ENCODE assay signal across 9 mouse cellular contexts in the genomic region with DNA sequence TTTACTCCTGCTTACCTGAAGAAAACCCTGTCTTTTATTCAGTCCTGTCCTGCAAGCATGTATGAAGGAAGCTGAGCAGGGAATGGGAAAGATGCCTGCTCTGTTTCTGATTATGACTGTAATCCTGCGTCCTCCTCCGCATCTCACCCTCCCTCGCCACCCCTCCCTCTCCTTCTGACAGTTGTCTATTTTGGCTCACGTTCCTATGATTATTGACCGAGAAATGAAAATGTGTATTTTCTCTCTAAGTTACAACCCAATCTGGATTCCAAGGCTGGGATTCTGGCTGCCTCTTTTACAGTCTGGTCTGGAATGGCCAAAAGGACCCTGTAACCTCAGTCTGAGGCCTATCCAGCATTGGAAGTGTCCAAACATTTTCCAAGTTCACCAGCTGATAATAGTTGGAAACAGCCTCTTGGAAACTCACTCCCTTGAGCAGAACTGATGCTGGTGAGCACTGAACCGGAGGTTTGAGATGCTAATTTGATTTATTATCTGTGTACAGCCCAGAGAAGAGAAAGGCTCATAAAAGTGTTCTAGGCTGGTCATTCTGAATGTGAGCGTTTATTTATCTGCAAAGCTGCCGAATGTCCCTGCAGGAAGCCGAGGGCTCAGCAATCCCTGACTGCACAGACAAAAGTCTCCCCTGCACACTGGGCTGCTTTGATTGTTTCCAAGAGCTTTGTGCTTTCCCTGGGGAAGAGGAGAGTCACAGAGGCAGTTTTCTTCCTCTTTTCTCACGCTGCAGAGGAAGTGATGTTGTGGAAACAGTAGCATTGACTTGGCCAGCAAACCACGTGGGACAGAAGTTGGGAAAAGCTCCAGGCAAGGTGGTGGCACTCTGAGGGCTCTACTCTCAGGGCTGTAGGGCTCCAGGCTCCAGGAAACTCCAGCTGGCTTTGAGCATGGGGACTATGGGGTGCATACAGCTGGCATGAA. TPM values are rescaled to one million over a fixed set of nuclear protein-coding genes. Genes with fewer than 3 reads are reported as not detected.
DNase-seq lines count a peak whose midpoint lies in the region; ATAC-seq and TF ChIP-seq lines count a peak whose summit lies in the region.
"Had no signal": no experiment of that assay in that cellular context is flagged by ENCODE, and none has a peak within 500 bp of the region (broad histone marks: within the 10 kb centered on the region; RNA-seq: fewer than 3 reads in every experiment).

No protein-coding gene starts in this region.

- 46% methylated on average over 11 of the region's 11 CpGs for WGBS in heart, embryonic 14.5 days

- no peaks in the 10 kb centered on the region for H3K36me3 ChIP-seq in CH12.LX (replicated peaks in 1 of 2; ENCODE audit: control insufficient read depth in 1 of 2, insufficient read depth in 1 of 2, low read length in 1 of 2)
- no peaks in the 10 kb centered on the region for H3K36me3 ChIP-seq in heart, embryonic 14.5 days (ENCODE audit: control insufficient read depth, insufficient read depth, low read length)

- no peak for TF ChIP-seq EP300 in CH12.LX (IDR thresholded peaks at IDR 0.05; ENCODE audit: low read length)

- no peak for TF ChIP-seq CTCF in CH12.LX (conservative IDR thresholded peaks at IDR 0.05 in 1 of 2, IDR thresholded peaks at IDR 0.05 in 1 of 2; ENCODE audit: low read depth in 2 of 2, low read length in 2 of 2)

- in situ Hi-C loops in CH12.LX (cut with MboI; ENCODE audit: low pct_ligation_motif_present, low pct_unique_long_range_greater_than_20kb, low sequenced_read_pairs), result no loop called here

- no peaks in the 10 kb centered on the region for H3K27me3 ChIP-seq in CH12.LX (replicated peaks)
- no peaks in the 10 kb centered on the region for H3K27me3 ChIP-seq in heart, embryonic 14.5 days (ENCODE audit: control insufficient read depth, insufficient read depth, low read length)

- H3K79me2 ChIP-seq in CH12.LX (replicated peaks; ENCODE audit: control insufficient read depth, extremely low read depth, insufficient read depth, poor library complexity, severe bottlenecking), result no peaks in the 10 kb centered on the region

- no peak for TF ChIP-seq POLR2A in CH12.LX (IDR thresholded peaks at IDR 0.05; ENCODE audit: low read depth, low read length)

- no peak for TF ChIP-seq RAD21 in CH12.LX (IDR thresholded peaks at IDR 0.05; ENCODE audit: low read depth, low read length)

- peaks cover 4% of the 10 kb centered on the region for H3K9me3 ChIP-seq in CH12.LX (replicated peaks; ENCODE audit: low read length)
- H3K9me3 ChIP-seq in heart, embryonic 14.5 days (ENCODE audit: control insufficient read depth, low read length), result no peaks in the 10 kb centered on the region

- dilution Hi-C loops in CH12.LX (cut with MboI; ENCODE audit: extremely low pct_ligation_motif_present, extremely low pct_unique_long_range_greater_than_20kb, low sequenced_read_pairs), result no loop called here

- no peak overlapping the region for H3K9ac ChIP-seq in CH12.LX (ENCODE audit: insufficient read depth, low read depth)
- no peak overlapping the region for H3K9ac ChIP-seq in heart, embryonic 14.5 days (ENCODE audit: low read length)

- no peak overlapping the region for H3K27ac ChIP-seq in CH12.LX (ENCODE audit: insufficient read depth, low read depth)
- H3K27ac ChIP-seq in heart, embryonic 14.5 days (replicated peaks in 1 of 2; ENCODE audit: control insufficient read depth in 1 of 2, insufficient read depth in 1 of 2, low read depth in 2 of 2, low read length in 2 of 2), result peak overlapping the region; percentile 41 to 73

- peaks cover 3 to 8% of the 10 kb centered on the region in 2 experiments; a peak in 3 of 4 replicates for H3K4me1 ChIP-seq in CH12.LX (ENCODE audit: control insufficient read depth in 1 of 2, insufficient read depth in 2 of 2)
- H3K4me1 ChIP-seq in heart, embryonic 14.5 days (ENCODE audit: control insufficient read depth in 2 of 2, insufficient read depth in 2 of 2, low read length in 2 of 2), result no peaks in the 10 kb centered on the region

- DNase-seq in CH12.LX (ENCODE audit: extremely low read depth) (no peak), NIH3T3 (ENCODE audit: low read depth) (peak; percentile 76)
- DNase-seq in kidney, postnatal 25 days, result peak; percentile 34 to 59
- DNase-seq in layer of hippocampus, adult 9-11 months, result no peak
- no peak for DNase-seq in left cerebral cortex, adult 8-10 months (ENCODE audit: low spot score in 2 of 2)
- no peak for DNase-seq in cerebellum, adult 11-12 months
- DNase-seq: thymus, postnatal 14 days had no signal

- peak; percentile 59 for ATAC-seq in heart, embryonic 14.5 days (ENCODE audit: insufficient number of reproducible peaks, insufficient read depth, low FRiP score, low read depth)
- no peak for ATAC-seq in cerebellum, adult (ENCODE audit: insufficient number of reproducible peaks, low FRiP score, low TSS enrichment)

- no peak overlapping the region for H3K4me2 ChIP-seq in CH12.LX (ENCODE audit: insufficient read depth, low read depth, poor library complexity, severe bottlenecking)
- no peak overlapping the region for H3K4me2 ChIP-seq in heart, embryonic 14.5 days (ENCODE audit: low read length)

- H3K4me3 ChIP-seq in CH12.LX (replicated peaks in 1 of 3; ENCODE audit: low read depth in 2 of 3, low read length in 2 of 3, poor library complexity in 1 of 3), result no peak overlapping the region
- H3K4me3 ChIP-seq in heart, embryonic 14.5 days (ENCODE audit: control insufficient read depth in 1 of 2, insufficient read depth in 1 of 2, low read depth in 1 of 2, low read length in 2 of 2), result no peak overlapping the region

TF ChIP-seq in CH12.LX, 34 proteins besides CTCF, POLR2A, EP300 and RAD21:
- TF ChIP-seq MAX (IDR thresholded peaks at IDR 0.05; ENCODE audit: low read length), result 0 out of 2 replicates have a peak, but pooled peaks have one; percentile 20
- TF ChIP-seq E2F4 (IDR thresholded peaks at IDR 0.05; ENCODE audit: insufficient replicate concordance, low read depth, low read length), result no peak
TF ChIP-seq in CH12.LX: peak in this region for 1.

RNA-seq across cellular contexts. Expression of a gene that starts 4.7 kb away (rescaled TPM):
- total RNA-seq in CH12.LX (2012; rRNA removed), result 40.0 and 41.1 TPM in 2 replicates
- total RNA-seq in CH12.LX (2014; rRNA removed), result 14.3 and 14.6 TPM in 2 replicates
- polyA plus RNA-seq in CH12.LX (2012; ENCODE audit: insufficient read length, low read depth), result 29.6 and 33.8 TPM in 2 replicates
- polyA plus RNA-seq in heart, embryonic 14.5 days (2014; fragmentation: Nextera tagmentation; extraction: Ambion mirVana), result 17.0 and 17.7 TPM in 2 replicates
- 10 to 100 TPM; 27.1 to 32.2 (median 27.4) TPM for total RNA-seq in left cerebral cortex, adult 8-10 months (2022)

Comparison
In these comparisons a context has a peak if more than half of its experiments do, and no peak if none do; other contexts are left out.
1. DNase-seq: peak in NIH3T3 (single experiment) and kidney, postnatal 25 days (2 of 2); none in CH12.LX (single experiment), layer of hippocampus, adult 9-11 months (single experiment), left cerebral cortex, adult 8-10 months (0 of 2) and cerebellum, adult 11-12 months (single experiment).